Mouse (Mus musculus): ENCODE measurements around the gene Sumo1.

DNA sequence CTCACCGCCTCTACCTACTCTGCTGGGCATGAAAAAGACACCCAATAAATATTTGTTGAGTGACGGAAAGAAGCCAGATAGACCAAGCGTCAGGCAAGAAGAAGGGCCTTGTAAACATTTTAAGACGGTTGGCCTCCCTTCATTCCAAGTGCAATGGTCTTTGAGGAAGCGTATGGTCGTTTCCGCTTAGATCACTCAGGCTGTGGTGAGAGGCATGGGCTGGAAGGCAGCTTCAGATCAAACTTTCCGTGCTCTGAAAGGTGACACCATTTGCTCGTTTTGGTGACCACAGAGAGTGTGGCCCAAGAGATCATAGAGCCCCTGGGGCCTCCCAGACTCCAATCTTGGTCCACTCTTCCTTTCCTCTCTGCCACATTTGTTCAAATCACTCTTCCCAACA is 75.0 kb downstream of the Sumo1 start:
- TF ChIP-seq CTCF (conservative IDR thresholded peaks at IDR 0.05; ENCODE audit: low read length), result no peak
- TF ChIP-seq NANOG (IDR thresholded peaks at IDR 0.05; ENCODE audit: borderline replicate concordance, low read length), result no peak

Measured in E14TG2a.4 (cell line).